Mouse (Mus musculus): ENCODE measurements at regions not wholly inside any gene's neighbourhood (a gene's known extent, or its start where the extent isn't known, plus 50 kb on each side); places are given as distances from the start of the nearest gene placed in this dataset.

- no peak overlapping the region for H3K4me3 ChIP-seq (ENCODE audit: low read depth, low read length)
- DNase-seq (ENCODE audit: low spot score), result no peak
- no peak for ATAC-seq (ENCODE audit: extremely low read depth, insufficient number of reproducible peaks, low FRiP score, poor library complexity, severe bottlenecking)
These were observed 94.9 kb downstream of the Cldn1 start for GRCm38 (mm10) chr16:26276789-26277188.

GRCm38 (mm10) chr16:26252824-26253223, 118.8 kb downstream of the Cldn1 start:
- DNase-seq (ENCODE audit: low spot score) (no peak), ATAC-seq (ENCODE audit: extremely low read depth, insufficient number of reproducible peaks, low FRiP score, poor library complexity, severe bottlenecking) (no peak)
- H3K27me3 ChIP-seq (ENCODE audit: insufficient read depth, low read length), result no peaks in the 10 kb centered on the region
- no peak overlapping the region for H3K4me3 ChIP-seq (ENCODE audit: low read depth, low read length)
- H3K9me3 ChIP-seq (replicated peaks), result no peaks in the 10 kb centered on the region
- no peaks in the 10 kb centered on the region for H3K4me1 ChIP-seq (ENCODE audit: insufficient read depth, low read depth, low read length)
- no peak for TF ChIP-seq GATA2 (IDR thresholded peaks at IDR 0.05; ENCODE audit: borderline replicate concordance, low read depth, low read length)
- TF ChIP-seq POLR2AphosphoS5 (IDR thresholded peaks at IDR 0.05; ENCODE audit: insufficient replicate concordance, low read depth, low read length), result no peak
- no peak for TF ChIP-seq TAL1 (conservative IDR thresholded peaks at IDR 0.05; ENCODE audit: low read depth, low read length)
- no peak for TF ChIP-seq CTCF (IDR thresholded peaks at IDR 0.05; ENCODE audit: low read depth, low read length)
- TF ChIP-seq GATA1 (IDR thresholded peaks at IDR 0.05; ENCODE audit: borderline replicate concordance, low read length), result no peak
- no peaks in the 10 kb centered on the region for H3K36me3 ChIP-seq (replicated peaks)

More at GRCm38 (mm10) chr16:26276789-26277188, 94.9 kb downstream of the Cldn1 start:
- TF ChIP-seq TAL1 (conservative IDR thresholded peaks at IDR 0.05; ENCODE audit: low read depth, low read length) (no peak), CTCF (IDR thresholded peaks at IDR 0.05; ENCODE audit: low read depth, low read length) (no peak), GATA1 (IDR thresholded peaks at IDR 0.05; ENCODE audit: borderline replicate concordance, low read length) (no peak), GATA2 (IDR thresholded peaks at IDR 0.05; ENCODE audit: borderline replicate concordance, low read depth, low read length) (no peak), POLR2AphosphoS5 (IDR thresholded peaks at IDR 0.05; ENCODE audit: insufficient replicate concordance, low read depth, low read length) (no peak)
- Histone ChIP-seq H3K4me1 (ENCODE audit: insufficient read depth, low read depth, low read length) (no peaks in the 10 kb centered on the region), H3K27me3 (ENCODE audit: insufficient read depth, low read length) (no peaks in the 10 kb centered on the region), H3K36me3 (replicated peaks) (no peaks in the 10 kb centered on the region), H3K9me3 (replicated peaks) (0 out of 2 replicates have a peak, but pooled peaks cover 7% of the 10 kb centered on the region)

GRCm38 (mm10) chr16:26251698-26252097, 119.9 kb downstream of the Cldn1 start:
- Histone ChIP-seq H3K36me3 (replicated peaks) (no peaks in the 10 kb centered on the region), H3K4me3 (ENCODE audit: low read depth, low read length) (no peak overlapping the region), H3K27me3 (ENCODE audit: insufficient read depth, low read length) (no peaks in the 10 kb centered on the region), H3K4me1 (ENCODE audit: insufficient read depth, low read depth, low read length) (no peaks in the 10 kb centered on the region), H3K9me3 (replicated peaks) (no peaks in the 10 kb centered on the region)
- no peak for ATAC-seq (ENCODE audit: extremely low read depth, insufficient number of reproducible peaks, low FRiP score, poor library complexity, severe bottlenecking)
- TF ChIP-seq GATA1 (IDR thresholded peaks at IDR 0.05; ENCODE audit: borderline replicate concordance, low read length) (no peak), POLR2AphosphoS5 (IDR thresholded peaks at IDR 0.05; ENCODE audit: insufficient replicate concordance, low read depth, low read length) (no peak)
- no peak for DNase-seq (ENCODE audit: low spot score)

- no peaks in the 10 kb centered on the region for H3K4me1 ChIP-seq (ENCODE audit: insufficient read depth, low read depth, low read length)
- H3K27me3 ChIP-seq (ENCODE audit: insufficient read depth, low read length), result no peaks in the 10 kb centered on the region
- H3K9me3 ChIP-seq (replicated peaks), result peaks cover 2% of the 10 kb centered on the region; the same call in 1 of the 2 replicates
- ATAC-seq (ENCODE audit: extremely low read depth, insufficient number of reproducible peaks, low FRiP score, poor library complexity, severe bottlenecking) (no peak), DNase-seq (ENCODE audit: low spot score) (no peak)
- TF ChIP-seq CTCF (IDR thresholded peaks at IDR 0.05; ENCODE audit: low read depth, low read length) (no peak), GATA1 (IDR thresholded peaks at IDR 0.05; ENCODE audit: borderline replicate concordance, low read length) (no peak), POLR2AphosphoS5 (IDR thresholded peaks at IDR 0.05; ENCODE audit: insufficient replicate concordance, low read depth, low read length) (no peak), TAL1 (conservative IDR thresholded peaks at IDR 0.05; ENCODE audit: low read depth, low read length) (no peak), GATA2 (IDR thresholded peaks at IDR 0.05; ENCODE audit: borderline replicate concordance, low read depth, low read length) (no peak)
- H3K36me3 ChIP-seq (replicated peaks), result no peaks in the 10 kb centered on the region
- no peak overlapping the region for H3K4me3 ChIP-seq (ENCODE audit: low read depth, low read length)
These were observed 120.6 kb downstream of the Cldn1 start for GRCm38 (mm10) chr16:26251027-26251426.

GRCm38 (mm10) chr16:26248939-26249338, 122.7 kb downstream of the Cldn1 start:
- Histone ChIP-seq H3K36me3 (replicated peaks) (no peaks in the 10 kb centered on the region), H3K4me1 (ENCODE audit: insufficient read depth, low read depth, low read length) (no peaks in the 10 kb centered on the region), H3K27me3 (ENCODE audit: insufficient read depth, low read length) (no peaks in the 10 kb centered on the region), H3K9me3 (replicated peaks) (peaks cover 2% of the 10 kb centered on the region; the same call in 1 of the 2 replicates), H3K4me3 (ENCODE audit: low read depth, low read length) (no peak overlapping the region)
- ATAC-seq (ENCODE audit: extremely low read depth, insufficient number of reproducible peaks, low FRiP score, poor library complexity, severe bottlenecking) (no peak), DNase-seq (ENCODE audit: low spot score) (no peak)
- no peak for TF ChIP-seq POLR2AphosphoS5 (IDR thresholded peaks at IDR 0.05; ENCODE audit: insufficient replicate concordance, low read depth, low read length)
- no peak for TF ChIP-seq GATA2 (IDR thresholded peaks at IDR 0.05; ENCODE audit: borderline replicate concordance, low read depth, low read length)
- no peak for TF ChIP-seq GATA1 (IDR thresholded peaks at IDR 0.05; ENCODE audit: borderline replicate concordance, low read length)
- TF ChIP-seq TAL1 (conservative IDR thresholded peaks at IDR 0.05; ENCODE audit: low read depth, low read length), result no peak
- TF ChIP-seq CTCF (IDR thresholded peaks at IDR 0.05; ENCODE audit: low read depth, low read length), result no peak

- DNase-seq (ENCODE audit: low spot score), result no peak
- no peaks in the 10 kb centered on the region for H3K27me3 ChIP-seq (ENCODE audit: insufficient read depth, low read length)
- H3K36me3 ChIP-seq (replicated peaks), result no peaks in the 10 kb centered on the region
- no peak overlapping the region for H3K4me3 ChIP-seq (ENCODE audit: low read depth, low read length)
- ATAC-seq (ENCODE audit: extremely low read depth, insufficient number of reproducible peaks, low FRiP score, poor library complexity, severe bottlenecking), result no peak
- H3K4me1 ChIP-seq (ENCODE audit: insufficient read depth, low read depth, low read length), result no peaks in the 10 kb centered on the region
- peaks cover 2% of the 10 kb centered on the region; the same call in 1 of the 2 replicates for H3K9me3 ChIP-seq (replicated peaks)
- TF ChIP-seq CTCF (IDR thresholded peaks at IDR 0.05; ENCODE audit: low read depth, low read length) (no peak), GATA2 (IDR thresholded peaks at IDR 0.05; ENCODE audit: borderline replicate concordance, low read depth, low read length) (no peak), TAL1 (conservative IDR thresholded peaks at IDR 0.05; ENCODE audit: low read depth, low read length) (no peak), POLR2AphosphoS5 (IDR thresholded peaks at IDR 0.05; ENCODE audit: insufficient replicate concordance, low read depth, low read length) (no peak), GATA1 (IDR thresholded peaks at IDR 0.05; ENCODE audit: borderline replicate concordance, low read length) (no peak)
These were observed 123.7 kb downstream of the Cldn1 start for GRCm38 (mm10) chr16:26247926-26248325.
